In genomic region chr11:22006471-22007087, GRCm38 (mm10) we compare ENCODE assay signal across 13 mouse cellular contexts. TPM values are rescaled to one million over a fixed set of nuclear protein-coding genes. Genes with fewer than 3 reads are reported as not detected.
A peak's percentile ranks its signal among the peaks of the same experiment; 100 is the strongest.
DNase-seq lines count a peak whose midpoint lies in the region; ATAC-seq lines count a peak whose summit lies in the region.
"Had no signal": no experiment of that assay in that cellular context is flagged by ENCODE, and none has a peak within 500 bp of the region (broad histone marks: within the 10 kb centered on the region; RNA-seq: fewer than 3 reads in every experiment).

No protein-coding gene starts in this region.

- ATAC-seq in neural tube, embryonic 15.5 days (ENCODE audit: low FRiP score), result no peak
- ATAC-seq in forebrain, embryonic 12.5 days (ENCODE audit: low FRiP score), result no peak
- ATAC-seq in limb, embryonic 12.5 days (ENCODE audit: insufficient number of reproducible peaks, insufficient read depth, low FRiP score, low TSS enrichment, low read depth), result no peak
- no peak for ATAC-seq in kidney, embryonic 15.5 days (replicated peaks; ENCODE audit: low FRiP score)
- ATAC-seq: intestine, embryonic 16.5 days had no signal

- DNase-seq in neural tube, embryonic 10.5 days (ENCODE audit: extremely low spot score, low spot score), result peak; percentile 17
- no peak for DNase-seq in right cerebral cortex, postnatal 4 days
- no peak for DNase-seq in gastrocnemius, postnatal 25 days
- DNase-seq: cerebellum, adult 9-11 months; layer of hippocampus, adult 9-11 months had no signal

- H3K27me3 ChIP-seq in neural tube, embryonic 15.5 days (replicated peaks), result peaks cover 85% of the 10 kb centered on the region
- H3K27me3 ChIP-seq in forebrain, embryonic 12.5 days, result peaks cover 29% of the 10 kb centered on the region
- peaks cover 81% of the 10 kb centered on the region for H3K27me3 ChIP-seq in limb, embryonic 12.5 days
- H3K27me3 ChIP-seq in kidney, embryonic 15.5 days, result peaks cover 88% of the 10 kb centered on the region

- H3K4me3 ChIP-seq in neural tube, embryonic 15.5 days (replicated peaks), result no peak overlapping the region
- peak overlapping the region; percentile 79 for H3K4me3 ChIP-seq in forebrain, embryonic 12.5 days (replicated peaks)
- H3K4me3 ChIP-seq in limb, embryonic 12.5 days (replicated peaks), result no peak overlapping the region
- no peak overlapping the region for H3K4me3 ChIP-seq in kidney, embryonic 15.5 days (replicated peaks)

- no peak overlapping the region for H3K27ac ChIP-seq in neural tube, embryonic 15.5 days (replicated peaks)
- peak overlapping the region; percentile 96 for H3K27ac ChIP-seq in forebrain, embryonic 12.5 days
- H3K27ac ChIP-seq in limb, embryonic 12.5 days, result no peak overlapping the region
- no peak overlapping the region for H3K27ac ChIP-seq in kidney, embryonic 15.5 days
- H3K27ac ChIP-seq: heart, embryonic 13.5 days; liver, embryonic 14.5 days had no signal

- no peaks in the 10 kb centered on the region for H3K9me3 ChIP-seq in neural tube, embryonic 15.5 days (replicated peaks)
- H3K9me3 ChIP-seq in forebrain, embryonic 12.5 days, result no peaks in the 10 kb centered on the region
- H3K9me3 ChIP-seq in limb, embryonic 12.5 days, result no peaks in the 10 kb centered on the region
- H3K9me3 ChIP-seq in kidney, embryonic 15.5 days (replicated peaks), result no peaks in the 10 kb centered on the region
- H3K9me3 ChIP-seq: heart, embryonic 13.5 days had no signal

- H3K9ac ChIP-seq in neural tube, embryonic 15.5 days (replicated peaks), result no peak overlapping the region
- peak overlapping the region; percentile 74 for H3K9ac ChIP-seq in forebrain, embryonic 12.5 days
- no peak overlapping the region for H3K9ac ChIP-seq in limb, embryonic 12.5 days (replicated peaks)
- H3K9ac ChIP-seq in kidney, embryonic 15.5 days, result no peak overlapping the region
- H3K9ac ChIP-seq: heart, embryonic 13.5 days; liver, embryonic 14.5 days had no signal

- no peak overlapping the region for H3K4me2 ChIP-seq in neural tube, embryonic 15.5 days
- peak overlapping the region; percentile 78 for H3K4me2 ChIP-seq in forebrain, embryonic 12.5 days
- H3K4me2 ChIP-seq in limb, embryonic 12.5 days, result peak overlapping the region; percentile 15; the same call in 1 of the 2 replicates
- no peak overlapping the region for H3K4me2 ChIP-seq in kidney, embryonic 15.5 days

- 0 out of 2 replicates have a peak, but pooled peaks cover 2% of the 10 kb centered on the region for H3K36me3 ChIP-seq in neural tube, embryonic 15.5 days
- no peaks in the 10 kb centered on the region for H3K36me3 ChIP-seq in forebrain, embryonic 12.5 days (replicated peaks)
- H3K36me3 ChIP-seq in limb, embryonic 12.5 days, result no peaks in the 10 kb centered on the region
- H3K36me3 ChIP-seq in kidney, embryonic 15.5 days, result no peaks in the 10 kb centered on the region
- H3K36me3 ChIP-seq: heart, embryonic 13.5 days had no signal

- H3K4me1 ChIP-seq in neural tube, embryonic 15.5 days, result peaks cover 10% of the 10 kb centered on the region
- H3K4me1 ChIP-seq in forebrain, embryonic 12.5 days, result peaks cover 67% of the 10 kb centered on the region
- peaks cover 35% of the 10 kb centered on the region for H3K4me1 ChIP-seq in limb, embryonic 12.5 days (replicated peaks)
- H3K4me1 ChIP-seq in kidney, embryonic 15.5 days, result peaks cover 37% of the 10 kb centered on the region

- 45% methylated on average over 12 of the region's 12 CpGs for WGBS in neural tube, embryonic 15.5 days
- WGBS in forebrain, embryonic 12.5 days, result 10% methylated on average over 12 of the region's 12 CpGs
- WGBS in limb, embryonic 12.5 days, result 8% methylated on average over 12 of the region's 12 CpGs
- WGBS in kidney, embryonic 15.5 days, result 33% methylated on average over 12 of the region's 12 CpGs

RNA-seq across cellular contexts. Expression of gene Otx1, which starts 3.9 kb away (rescaled TPM):
- polyA plus RNA-seq in neural tube, embryonic 15.5 days (2015; fragmentation: Nextera tagmentation; extraction: Ambion mirVana), result not detected in 2 replicates
- 34.2 and 34.9 TPM in 2 replicates for polyA plus RNA-seq in forebrain, embryonic 12.5 days (2016; fragmentation: Nextera tagmentation; extraction: Ambion mirVana)
- 0.97 and 1.1 TPM in 2 replicates for polyA plus RNA-seq in limb, embryonic 12.5 days (2016; fragmentation: Nextera tagmentation; extraction: Ambion mirVana)
- 0.14 TPM in 1 of 2 replicates, not detected in the other for polyA plus RNA-seq in kidney, embryonic 15.5 days (2015; fragmentation: Nextera tagmentation; extraction: Ambion mirVana)
- total RNA-seq in gastrocnemius, postnatal 25 days (2021), result not detected
- total RNA-seq: megakaryocyte, adult 5-6 weeks had no signal
- polyA plus RNA-seq: intestine, embryonic 16.5 days; liver, embryonic 14.5 days had no signal

Comparison
In these comparisons a context has a peak if more than half of its experiments do, and no peak if none do; other contexts are left out.
1. H3K4me2 ChIP-seq: peak in forebrain, embryonic 12.5 days (single experiment) and limb, embryonic 12.5 days (single experiment); none in neural tube, embryonic 15.5 days (single experiment) and kidney, embryonic 15.5 days (single experiment).
2. RNA of gene Otx1, which starts 3.9 kb away (polyA plus RNA-seq): 34.2 to 34.9 TPM in forebrain, embryonic 12.5 days; 0.97 to 1.1 TPM in limb, embryonic 12.5 days, 0.14 TPM in kidney, embryonic 15.5 days and not detected in neural tube, embryonic 15.5 days; every median in the first group is over 10 times any median in the second.